Mouse (Mus musculus): ENCODE data around the gene Atp6v1a. TPM values are rescaled to one million over a fixed set of nuclear protein-coding genes. Genes with fewer than 3 reads are reported as not detected.

Gene Atp6v1a
- 45.8 and 49.7 TPM in 2 replicates for total RNA-seq (2017)

GRCm38 (mm10) chr16:44139536-44140185 is at the start of gene Atp6v1a, which contains the start of gene Naa50:
Atp6v1a (minus strand) TSS chr16:44139705.
Naa50 (plus strand) TSS chr16:44139830.
- peak; percentile 64 for ATAC-seq (ENCODE audit: extremely low read depth, insufficient number of reproducible peaks, low FRiP score, poor library complexity, severe bottlenecking)

GRCm38 (mm10) chr16:44188766-44189165 is 49.3 kb upstream of the Atp6v1a start:
- no peak for ATAC-seq (ENCODE audit: extremely low read depth, insufficient number of reproducible peaks, low FRiP score, poor library complexity, severe bottlenecking)

DNA sequence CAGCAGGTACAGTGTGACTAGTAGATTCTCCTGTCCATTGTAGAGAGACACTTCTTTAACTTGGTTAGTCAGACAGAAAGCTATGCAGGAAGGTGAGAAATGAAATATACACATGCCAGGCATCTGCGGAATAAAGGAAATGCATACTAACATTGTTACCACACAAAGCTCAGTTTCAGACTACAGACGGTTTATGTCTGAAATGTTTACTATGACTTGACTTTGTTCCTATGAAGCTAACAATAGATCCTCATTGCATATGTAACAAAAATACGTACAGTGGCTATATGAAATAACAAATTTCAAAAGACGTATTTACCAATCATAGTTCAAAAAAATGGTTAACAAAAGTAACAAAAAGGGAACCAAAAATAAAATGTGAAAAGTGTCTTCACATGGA is 47.7 kb upstream of the Atp6v1a start:
- no peak for ATAC-seq (ENCODE audit: extremely low read depth, insufficient number of reproducible peaks, low FRiP score, poor library complexity, severe bottlenecking)

- ATAC-seq (ENCODE audit: extremely low read depth, insufficient number of reproducible peaks, low FRiP score, poor library complexity, severe bottlenecking): no peak
These were observed 45.3 kb upstream of the Atp6v1a start for GRCm38 (mm10) chr16:44184769-44185168.

- no peak for ATAC-seq (ENCODE audit: extremely low read depth, insufficient number of reproducible peaks, low FRiP score, poor library complexity, severe bottlenecking)
These were observed 43.1 kb upstream of the Atp6v1a start for GRCm38 (mm10) chr16:44182597-44182996.

GRCm38 (mm10) chr16:44178555-44178954 is 39.0 kb upstream of the Atp6v1a start:
- ATAC-seq (ENCODE audit: extremely low read depth, insufficient number of reproducible peaks, low FRiP score, poor library complexity, severe bottlenecking): no peak

DNA sequence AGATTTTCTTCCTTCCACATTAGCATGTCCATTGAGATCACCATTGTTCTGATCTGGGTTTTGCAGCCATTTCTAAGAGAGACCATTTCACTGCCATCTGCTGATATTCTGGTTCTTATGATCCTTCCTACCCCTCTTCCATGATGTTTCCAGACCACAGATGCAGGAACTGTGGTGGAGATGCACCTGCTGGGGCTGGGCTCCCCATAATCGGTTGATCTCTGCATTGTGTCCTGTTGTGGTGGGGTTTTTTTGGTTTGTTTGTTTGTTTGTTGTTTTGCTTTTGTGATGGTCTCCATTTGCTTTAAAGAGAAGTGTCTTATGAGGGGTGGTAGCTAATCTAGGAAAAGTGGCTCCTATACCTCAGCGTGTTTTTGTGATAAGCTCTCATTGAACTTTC is 37.0 kb upstream of the Atp6v1a start:
- ATAC-seq (ENCODE audit: extremely low read depth, insufficient number of reproducible peaks, low FRiP score, poor library complexity, severe bottlenecking): no peak

DNA sequence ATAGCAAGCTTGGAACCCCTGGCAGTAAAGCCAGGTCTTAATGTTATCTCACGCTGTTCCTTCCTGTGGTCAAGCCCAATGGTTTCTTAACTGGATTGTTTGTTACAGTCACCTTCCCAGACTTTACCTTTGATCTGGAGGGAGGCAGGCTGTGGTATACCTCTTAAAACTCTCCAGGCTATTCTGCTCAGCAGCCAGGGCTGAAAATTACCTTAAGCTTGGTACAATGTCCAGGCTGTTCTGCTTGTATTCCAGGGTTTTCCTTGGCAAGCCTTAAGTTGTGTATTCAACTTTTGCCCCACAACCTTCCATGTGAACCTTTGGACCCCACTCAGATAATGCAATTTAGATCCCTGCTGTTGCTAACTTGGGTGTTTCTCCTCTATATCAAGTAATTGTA is 35.5 kb upstream of the Atp6v1a start:
- no peak for ATAC-seq (ENCODE audit: extremely low read depth, insufficient number of reproducible peaks, low FRiP score, poor library complexity, severe bottlenecking)

DNA sequence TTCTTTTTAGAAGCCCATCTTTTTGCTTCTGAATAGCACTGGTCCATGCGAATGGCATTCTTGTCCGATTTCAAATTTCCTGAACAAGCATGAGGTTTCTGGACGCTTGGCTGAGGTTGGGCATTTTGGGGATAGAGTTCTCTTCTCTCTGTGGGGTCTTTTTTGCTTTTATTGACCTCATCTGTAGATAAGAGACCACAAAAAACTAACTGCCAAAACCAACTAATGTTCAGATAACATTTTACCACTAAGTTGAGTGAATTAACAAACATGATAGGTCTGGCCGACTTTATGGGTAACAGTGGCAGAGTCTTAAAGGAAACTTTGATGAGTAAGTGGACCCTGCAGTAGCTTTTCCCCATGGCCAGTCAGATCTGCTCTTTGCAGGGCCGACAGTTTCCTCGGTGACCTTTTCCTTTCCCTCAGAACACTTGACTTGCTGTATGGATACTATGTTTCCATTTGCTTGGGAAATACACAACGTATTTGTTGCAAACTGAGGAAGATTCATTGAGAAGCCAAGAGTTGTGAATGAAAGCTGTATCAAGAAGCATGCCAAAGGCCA is 34.5 kb upstream of the Atp6v1a start:
- ATAC-seq (ENCODE audit: extremely low read depth, insufficient number of reproducible peaks, low FRiP score, poor library complexity, severe bottlenecking): no peak

DNA sequence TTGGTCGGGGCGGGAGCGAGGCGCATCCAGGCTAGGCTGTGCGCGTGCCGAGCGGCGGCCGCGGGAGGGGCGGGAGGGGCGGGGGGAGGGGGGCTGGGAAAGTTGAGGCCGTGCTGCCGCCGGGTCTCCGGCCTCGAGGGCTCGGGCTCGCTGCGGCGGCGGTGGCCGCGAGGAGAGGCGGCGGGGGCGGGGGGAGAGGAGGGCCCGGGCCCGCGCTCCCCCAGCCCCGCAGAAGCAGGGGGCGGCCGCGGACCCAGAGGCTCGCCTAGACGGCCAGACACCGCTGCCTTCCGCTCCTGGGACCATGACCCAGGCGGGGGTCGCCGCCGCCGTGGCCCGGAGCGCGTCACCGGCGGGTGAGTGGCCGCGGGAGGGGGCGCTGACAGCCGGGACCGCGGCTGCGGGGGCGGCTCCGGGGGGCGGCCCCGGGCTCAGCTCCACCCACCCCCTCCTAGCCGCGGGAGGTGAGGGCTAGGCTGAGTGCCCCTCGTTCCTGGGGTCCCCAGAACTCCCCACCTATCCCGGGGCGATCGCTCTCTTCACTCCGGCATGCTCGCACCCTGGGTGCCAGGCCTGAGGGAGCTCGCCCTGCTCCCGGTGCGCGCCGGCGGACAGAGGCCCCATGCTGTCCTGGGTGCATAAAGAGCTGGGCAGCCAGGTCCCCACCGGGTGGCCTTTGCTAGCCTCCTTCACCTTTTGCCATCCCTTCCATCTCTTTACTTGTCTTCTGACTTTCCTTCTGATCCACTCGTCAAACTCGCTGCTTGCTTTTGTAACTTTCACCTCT is 33.8 kb upstream of the Atp6v1a start, which contains the start of gene Usf3:
Gene Usf3, plus strand, starts transcription at position 92 of the 787 bp plus-strand sequence.
- ATAC-seq (ENCODE audit: extremely low read depth, insufficient number of reproducible peaks, low FRiP score, poor library complexity, severe bottlenecking): no peak

DNA sequence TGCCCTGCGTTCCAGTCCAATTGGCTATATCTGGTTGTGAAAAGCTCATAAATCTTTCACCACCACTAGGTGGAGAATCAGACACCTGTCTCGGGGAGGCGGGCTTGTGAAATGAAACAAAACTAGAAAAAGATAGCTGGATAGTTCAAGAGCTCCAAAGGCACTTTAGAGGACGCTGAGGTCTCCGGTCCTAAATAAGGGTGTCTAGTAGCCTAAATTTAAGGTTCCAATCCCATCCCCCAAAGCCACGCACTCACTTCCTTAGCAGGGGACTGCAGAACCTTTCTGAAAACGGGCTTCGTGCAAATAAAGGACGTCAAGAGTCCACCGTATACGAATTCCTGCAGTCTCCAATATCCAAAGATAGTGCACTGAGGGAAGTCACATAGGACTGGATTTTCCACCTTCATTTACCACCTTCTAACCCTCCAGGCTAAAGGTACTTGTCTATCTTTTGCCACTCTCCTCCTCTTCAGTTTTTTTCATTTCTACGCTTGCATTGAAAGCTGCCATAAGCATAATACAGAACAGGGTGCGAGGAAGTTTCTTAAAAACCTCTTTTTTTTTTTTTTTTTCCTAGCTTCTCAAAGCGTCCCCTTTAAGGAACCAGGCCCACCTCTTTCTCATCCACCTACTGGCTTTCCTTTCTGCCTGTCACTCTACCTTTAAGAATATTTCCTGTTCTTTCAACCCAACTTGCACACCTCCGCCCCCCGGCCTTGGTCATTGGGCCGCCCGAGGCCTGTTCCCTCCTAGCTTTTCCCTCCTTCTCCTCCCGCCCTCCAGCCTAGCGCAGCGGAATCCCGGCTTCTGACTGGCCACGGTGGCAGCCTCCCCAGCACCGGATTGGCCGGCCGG is 33.0 kb upstream of the Atp6v1a start:
- ATAC-seq (ENCODE audit: extremely low read depth, insufficient number of reproducible peaks, low FRiP score, poor library complexity, severe bottlenecking): peak; percentile 97

DNA sequence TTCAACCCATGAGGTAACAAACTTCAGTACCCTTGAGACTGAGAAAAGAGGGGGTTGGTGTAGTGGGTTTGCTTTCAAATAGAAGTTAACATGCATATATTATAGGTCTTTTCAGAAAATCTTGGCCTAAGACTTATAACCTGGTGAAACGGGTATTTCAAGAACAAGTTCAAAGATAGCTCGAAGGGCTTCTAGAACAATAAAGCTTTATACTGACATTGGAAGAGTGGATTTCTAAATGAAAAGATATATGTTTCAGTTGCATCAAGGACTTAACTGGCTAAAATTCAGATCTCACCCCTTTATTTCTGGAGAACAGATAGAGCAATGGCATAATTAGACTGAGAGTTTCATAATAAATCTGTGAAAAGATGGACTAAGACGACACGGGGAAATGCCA is 29.5 kb upstream of the Atp6v1a start:
- ATAC-seq (ENCODE audit: extremely low read depth, insufficient number of reproducible peaks, low FRiP score, poor library complexity, severe bottlenecking): no peak

- ATAC-seq (ENCODE audit: extremely low read depth, insufficient number of reproducible peaks, low FRiP score, poor library complexity, severe bottlenecking): no peak
These were observed 25.7 kb upstream of the Atp6v1a start for GRCm38 (mm10) chr16:44165182-44165581.

DNA sequence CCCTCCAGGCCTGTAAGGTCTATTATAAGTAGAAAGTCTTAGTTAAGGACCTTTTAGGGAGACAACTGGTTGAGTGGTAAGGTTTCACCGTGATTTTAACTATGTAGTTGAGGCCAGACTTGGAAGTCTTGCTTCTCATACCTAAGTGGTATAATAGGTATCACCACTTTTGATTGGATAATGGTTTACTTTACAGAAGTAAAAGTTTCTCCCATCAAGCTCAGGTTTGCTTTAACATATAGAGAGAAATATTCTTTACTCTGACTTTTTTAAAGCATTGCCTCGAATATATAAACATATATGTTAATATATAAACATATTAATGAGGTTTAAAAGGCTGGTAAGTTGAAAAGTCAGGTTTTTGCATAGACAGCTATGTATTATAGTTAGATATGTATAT is 24.3 kb upstream of the Atp6v1a start:
- no peak for ATAC-seq (ENCODE audit: extremely low read depth, insufficient number of reproducible peaks, low FRiP score, poor library complexity, severe bottlenecking)

DNA sequence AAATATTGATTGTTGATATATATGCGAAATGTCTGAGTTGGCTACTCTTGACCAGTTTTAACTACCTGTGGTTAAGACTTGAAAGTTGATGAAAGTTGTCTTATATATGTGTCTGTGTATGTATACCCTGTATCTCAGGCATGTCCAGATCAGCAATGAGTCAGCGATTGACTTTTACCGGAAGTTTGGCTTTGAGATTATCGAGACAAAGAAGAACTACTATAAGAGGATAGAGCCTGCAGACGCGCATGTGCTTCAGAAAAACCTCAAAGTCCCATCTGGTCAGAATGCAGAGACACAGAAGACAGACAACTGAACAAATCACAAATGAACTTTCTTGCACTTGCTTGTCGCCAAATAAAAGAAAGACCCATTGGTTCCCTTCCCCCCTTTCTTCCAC is 19.8 kb upstream of the Atp6v1a start:
- no peak for ATAC-seq (ENCODE audit: extremely low read depth, insufficient number of reproducible peaks, low FRiP score, poor library complexity, severe bottlenecking)

DNA sequence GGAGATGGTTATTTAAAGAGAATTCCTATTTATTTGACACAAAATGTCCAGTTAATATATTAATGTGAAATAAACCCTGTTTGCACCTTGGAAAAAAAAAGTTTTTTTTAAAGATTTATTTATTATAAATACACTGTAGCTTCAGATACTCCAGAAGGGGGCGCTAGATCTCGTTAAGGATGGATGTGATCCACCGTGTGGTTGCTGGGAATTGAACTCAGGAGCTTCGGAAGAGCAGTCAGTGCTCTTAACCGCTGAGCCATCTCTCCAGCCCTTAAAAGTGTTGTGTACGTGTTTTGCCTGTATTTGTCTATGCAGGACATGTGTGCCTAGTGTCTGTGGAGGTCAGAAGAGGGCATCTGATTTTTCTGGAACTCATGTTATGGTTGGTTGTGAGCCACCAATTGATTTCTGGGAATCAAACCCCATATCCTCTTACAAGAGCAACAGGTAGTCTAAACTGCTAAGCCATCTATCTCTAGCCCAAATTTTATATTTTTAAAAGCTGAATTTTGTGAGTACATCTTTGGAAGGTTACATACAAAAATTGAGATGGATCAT is 15.1 kb upstream of the Atp6v1a start:
- no peak for ATAC-seq (ENCODE audit: extremely low read depth, insufficient number of reproducible peaks, low FRiP score, poor library complexity, severe bottlenecking)

DNA sequence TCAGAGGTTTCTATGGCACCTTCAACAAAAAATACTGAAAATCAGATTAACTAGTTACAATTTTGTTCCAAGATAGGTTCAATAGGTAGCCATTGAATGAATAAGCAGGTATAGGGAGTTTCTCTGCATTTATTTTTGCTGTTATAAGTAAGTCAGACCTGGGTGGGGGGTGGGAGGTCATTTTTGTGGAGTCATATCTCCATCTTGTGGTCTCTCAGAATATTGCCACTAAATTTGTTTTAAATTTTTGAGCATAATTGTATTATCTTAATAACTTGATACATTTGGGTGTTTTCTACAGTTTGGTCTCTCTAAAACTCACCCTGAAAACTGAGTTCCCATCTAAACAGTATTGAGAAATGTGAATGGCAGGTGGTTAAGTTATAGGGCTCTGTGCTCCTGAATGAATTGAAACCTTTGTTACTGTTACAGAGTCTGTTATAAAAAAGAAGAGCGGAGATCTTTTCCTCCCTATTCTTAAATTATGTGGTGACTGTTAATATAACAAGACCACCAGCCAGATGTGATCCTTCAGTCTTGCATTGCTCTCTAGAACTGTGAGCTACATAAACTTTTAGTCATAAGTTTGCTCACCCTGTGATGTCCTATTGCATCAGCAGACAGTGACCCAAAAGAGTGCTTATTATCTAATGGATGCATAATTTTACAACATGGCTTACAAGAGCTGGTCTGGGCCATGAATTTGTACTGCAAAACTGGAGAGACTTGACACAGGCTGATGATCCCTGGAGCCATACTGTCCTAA is 9.7 kb upstream of the Atp6v1a start:
- peak; percentile 41; the same call in 1 of the 2 replicates for ATAC-seq (ENCODE audit: extremely low read depth, insufficient number of reproducible peaks, low FRiP score, poor library complexity, severe bottlenecking)

- ATAC-seq (ENCODE audit: extremely low read depth, insufficient number of reproducible peaks, low FRiP score, poor library complexity, severe bottlenecking): no peak
These were observed 2.0 kb upstream of the Atp6v1a start for GRCm38 (mm10) chr16:44141483-44141882.
